9 mouse cellular contexts compared by ENCODE assay signal in the genomic region with DNA sequence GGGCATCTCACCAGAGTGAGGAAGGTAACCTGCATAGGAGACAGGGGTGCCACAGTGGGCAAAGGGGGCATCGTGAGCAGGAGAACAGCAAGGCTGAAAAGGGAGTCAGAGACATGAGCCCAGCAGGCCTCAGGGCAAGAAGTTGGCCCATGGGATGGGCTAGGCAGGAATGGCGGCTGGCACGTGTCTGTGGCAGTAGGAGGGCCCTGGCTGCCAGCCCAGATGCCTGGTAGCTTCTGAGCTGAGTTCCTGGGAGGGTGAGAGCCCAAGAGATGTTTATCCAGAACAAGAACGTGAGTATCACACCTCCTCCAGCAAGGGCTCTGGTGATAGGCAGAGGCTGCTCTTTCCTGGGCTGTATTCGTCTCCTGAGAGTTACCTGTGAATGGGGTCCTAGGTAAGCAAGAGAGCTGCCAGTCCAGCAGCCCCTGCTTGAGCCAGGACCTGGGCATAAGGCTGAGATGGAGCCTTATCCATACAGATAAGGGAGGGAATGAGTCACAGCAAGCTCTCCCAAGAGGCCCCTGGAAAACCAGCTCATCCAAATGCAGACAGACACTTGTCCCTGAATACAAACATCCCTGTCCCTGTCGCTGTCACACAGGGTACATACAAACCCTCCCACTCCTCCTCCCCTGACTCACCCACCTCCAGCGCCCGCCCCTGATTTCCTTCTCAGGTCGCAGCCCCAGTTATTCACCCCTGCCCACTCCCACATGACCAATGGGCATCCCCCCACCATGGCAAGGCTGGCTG. TPM values are rescaled to one million over a fixed set of nuclear protein-coding genes. Genes with fewer than 3 reads are reported as not detected.
DNase-seq lines count a peak whose midpoint lies in the region; ATAC-seq and TF ChIP-seq lines count a peak whose summit lies in the region.
"Had no signal": no experiment of that assay in that cellular context is flagged by ENCODE, and none has a peak within 500 bp of the region (broad histone marks: within the 10 kb centered on the region; RNA-seq: fewer than 3 reads in every experiment).

No protein-coding gene starts in this region.

- ATAC-seq in heart, embryonic 11.5 days (replicated peaks; ENCODE audit: insufficient number of reproducible peaks, low FRiP score, low TSS enrichment) = no peak
- ATAC-seq in heart, embryonic 15.5 days (replicated peaks; ENCODE audit: insufficient number of reproducible peaks, insufficient read depth, low FRiP score, low read depth) = peak; percentile 48
- ATAC-seq in monocyte, adult 5-6 weeks (replicated peaks; ENCODE audit: insufficient number of reproducible peaks, low FRiP score, low TSS enrichment, poor library complexity, severe bottlenecking) = no peak

- WGBS in heart, embryonic 11.5 days (ENCODE audit: insufficient replicate concordance) = 43% methylated on average over 9 of the region's 9 CpGs
- 33% methylated on average over 9 of the region's 9 CpGs for WGBS in heart, embryonic 15.5 days

- DNase-seq in heart, adult 18-20 months = peak; percentile 70
- peak; percentile 76 to 87 for DNase-seq in adrenal gland, adult (ENCODE audit: inconsistent age in 2 of 2, low spot score in 1 of 2)
- DNase-seq in layer of hippocampus, postnatal 25 days (ENCODE audit: extremely low spot score in 1 of 2, low spot score in 1 of 2) = peak; percentile 44 to 47
- DNase-seq in thymus, postnatal 14 days = no peak

- H3K79me2 ChIP-seq in myocyte (ENCODE audit: control insufficient read depth, insufficient read depth) = no peaks in the 10 kb centered on the region

- no peak overlapping the region for H3K4me2 ChIP-seq in heart, embryonic 11.5 days
- H3K4me2 ChIP-seq in heart, embryonic 15.5 days = peak overlapping the region; percentile 23
- H3K4me2 ChIP-seq in myocyte (ENCODE audit: low read depth) = no peak overlapping the region

- no peaks in the 10 kb centered on the region for H3K36me3 ChIP-seq in heart, embryonic 11.5 days (ENCODE audit: control insufficient read depth, insufficient read depth, low read length)
- no peaks in the 10 kb centered on the region for H3K36me3 ChIP-seq in heart, embryonic 15.5 days
- H3K36me3 ChIP-seq in myocyte (ENCODE audit: control insufficient read depth, insufficient read depth) = no peaks in the 10 kb centered on the region

- H3K9me3 ChIP-seq in heart, embryonic 11.5 days (replicated peaks; ENCODE audit: control insufficient read depth, low read length) = no peaks in the 10 kb centered on the region
- H3K9me3 ChIP-seq in heart, embryonic 15.5 days (replicated peaks) = no peaks in the 10 kb centered on the region

- no peak for TF ChIP-seq POLR2A in myocyte (IDR thresholded peaks at IDR 0.05; ENCODE audit: insufficient read length, low read depth)

- peaks cover 32% of the 10 kb centered on the region for H3K27me3 ChIP-seq in heart, embryonic 11.5 days (ENCODE audit: control insufficient read depth, insufficient read depth, low read length)
- H3K27me3 ChIP-seq in heart, embryonic 15.5 days = peaks cover 5% of the 10 kb centered on the region; the same call in 1 of the 2 replicates
- H3K27me3 ChIP-seq in myocyte (ENCODE audit: control insufficient read depth, insufficient read depth, insufficient read length) = peaks cover 8% of the 10 kb centered on the region

- H3ac ChIP-seq in myocyte (ENCODE audit: control insufficient read depth, insufficient read length) = no peak overlapping the region

- no peak overlapping the region for H3K27ac ChIP-seq in heart, embryonic 11.5 days (ENCODE audit: low read depth, low read length)
- peak overlapping the region; percentile 73 for H3K27ac ChIP-seq in heart, embryonic 15.5 days

- no peak overlapping the region for H3K4me3 ChIP-seq in heart, embryonic 11.5 days (ENCODE audit: low read depth, low read length)
- H3K4me3 ChIP-seq in heart, embryonic 15.5 days = no peak overlapping the region
- no peak overlapping the region for H3K4me3 ChIP-seq in myocyte

- H3K9ac ChIP-seq in heart, embryonic 11.5 days (ENCODE audit: low read depth, low read length) = no peak overlapping the region
- H3K9ac ChIP-seq in heart, embryonic 15.5 days = no peak overlapping the region

- peaks cover 17% of the 10 kb centered on the region for H3K4me1 ChIP-seq in heart, embryonic 11.5 days (ENCODE audit: control insufficient read depth, insufficient read depth, low read length)
- peaks cover 48% of the 10 kb centered on the region for H3K4me1 ChIP-seq in heart, embryonic 15.5 days (replicated peaks)

TF ChIP-seq in myocyte, 11 proteins besides CTCF, POLR2A, EP300 and RAD21:
- TF ChIP-seq USF1 (IDR thresholded peaks at IDR 0.05; ENCODE audit: low read depth) = peak; percentile 49
- no peak for TF ChIP-seq MAX (IDR thresholded peaks at IDR 0.05; ENCODE audit: low read depth)
TF ChIP-seq in myocyte: peak in this region for 1.

RNA-seq across cellular contexts. Expression of a gene that starts 2.2 kb away (rescaled TPM):
- 100 to 1,000 TPM; 636 to 666 TPM for total RNA-seq in heart, adult 18-20 months (2021)
- polyA plus RNA-seq in heart, embryonic 11.5 days (2014; fragmentation: Nextera tagmentation; extraction: Ambion mirVana) = 71.9 and 75.6 TPM in 2 replicates
- polyA plus RNA-seq in heart, embryonic 15.5 days (2015; fragmentation: Nextera tagmentation; extraction: Ambion mirVana) = 121 and 140 TPM in 2 replicates
- total RNA-seq in layer of hippocampus, postnatal 25 days (2021) = 10 to 100 TPM; 29.6 to 41.9 TPM
- 111 TPM for polyA plus RNA-seq in myocyte (2012; fragmentation: generic; extraction: Trizol)
- total RNA-seq in monocyte, adult 5-6 weeks (2017) = 1.9 to 2.9 TPM (median 2.0 TPM) in 3 replicates

RNA-seq across cellular contexts. Expression of a gene that starts 3.3 kb away (rescaled TPM):
- under 1 TPM; 0.84 to 0.95 TPM for total RNA-seq in heart, adult 18-20 months (2021)
- 0.21 and 0.39 TPM in 2 replicates for polyA plus RNA-seq in heart, embryonic 11.5 days (2014; fragmentation: Nextera tagmentation; extraction: Ambion mirVana)
- 0.43 and 0.49 TPM in 2 replicates for polyA plus RNA-seq in heart, embryonic 15.5 days (2015; fragmentation: Nextera tagmentation; extraction: Ambion mirVana)
- not detected for total RNA-seq in layer of hippocampus, postnatal 25 days (2021)
- not detected for polyA plus RNA-seq in myocyte (2012; fragmentation: generic; extraction: Trizol)
- total RNA-seq in monocyte, adult 5-6 weeks (2017) = 2.6 TPM in 1 of 3 replicates, not detected in the others

RNA-seq across cellular contexts. Expression of a gene that starts 31.8 kb away (rescaled TPM):
- under 1 TPM in 1 of 2 experiments, not detected in 1; 0.44 TPM for total RNA-seq in heart, adult 18-20 months (2021)
- 0.07 TPM in 1 of 2 replicates, not detected in the other for polyA plus RNA-seq in heart, embryonic 11.5 days (2014; fragmentation: Nextera tagmentation; extraction: Ambion mirVana)
- 0.13 and 0.15 TPM in 2 replicates for polyA plus RNA-seq in heart, embryonic 15.5 days (2015; fragmentation: Nextera tagmentation; extraction: Ambion mirVana)
- not detected for total RNA-seq in layer of hippocampus, postnatal 25 days (2021)
- not detected for polyA plus RNA-seq in myocyte (2012; fragmentation: generic; extraction: Trizol)
- total RNA-seq in monocyte, adult 5-6 weeks (2017) = 3.5 to 10.4 TPM (median 7.4 TPM) in 3 replicates
- total RNA-seq: layer of hippocampus, adult 8-10 months had no signal

Comparison
In these comparisons a context has a peak if more than half of its experiments do, and no peak if none do; other contexts are left out.
1. RNA of a gene that starts 2.2 kb away (total RNA-seq): 636 to 666 TPM in heart, adult 18-20 months; 29.6 to 41.9 TPM in layer of hippocampus, postnatal 25 days and 1.9 to 2.9 TPM in monocyte, adult 5-6 weeks; every median in the first group is over 10 times any median in the second.